Mouse (Mus musculus): ENCODE data around the gene Pex3. TPM values are rescaled to one million over a fixed set of nuclear protein-coding genes. Genes with fewer than 3 reads are reported as not detected.
A peak's percentile ranks its signal among the peaks of the same experiment; 100 is the strongest.
"Not testable (repeated sequence)": the region's sequence is repeated elsewhere in the genome, so short reads cannot be mapped to it uniquely, and the experiment has no call there.

The Pex3 gene
- total RNA-seq, 2 experiments from 2014 or later = 23.8 to 26.2 TPM

DNA sequence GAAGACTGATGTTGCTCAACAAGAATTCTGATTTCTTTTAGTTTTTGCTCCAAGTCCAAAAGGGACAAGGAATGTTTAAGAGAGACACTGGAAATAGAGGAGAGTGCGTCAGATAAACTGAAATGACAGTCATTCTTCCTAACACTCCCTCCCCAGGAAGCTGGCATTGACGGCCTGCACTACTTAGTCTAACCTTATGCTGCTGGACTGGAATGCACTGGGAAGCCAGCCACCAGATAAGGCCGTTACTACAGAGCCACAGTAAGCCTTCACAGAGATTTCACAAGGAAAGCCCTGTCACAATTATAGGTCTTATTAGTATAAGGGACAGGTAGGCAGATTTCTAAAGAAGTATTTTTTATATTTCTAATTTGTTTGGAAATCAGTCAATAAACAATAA, 18.2 kb downstream of the Pex3 start:
- no peak for DNase-seq

DNA sequence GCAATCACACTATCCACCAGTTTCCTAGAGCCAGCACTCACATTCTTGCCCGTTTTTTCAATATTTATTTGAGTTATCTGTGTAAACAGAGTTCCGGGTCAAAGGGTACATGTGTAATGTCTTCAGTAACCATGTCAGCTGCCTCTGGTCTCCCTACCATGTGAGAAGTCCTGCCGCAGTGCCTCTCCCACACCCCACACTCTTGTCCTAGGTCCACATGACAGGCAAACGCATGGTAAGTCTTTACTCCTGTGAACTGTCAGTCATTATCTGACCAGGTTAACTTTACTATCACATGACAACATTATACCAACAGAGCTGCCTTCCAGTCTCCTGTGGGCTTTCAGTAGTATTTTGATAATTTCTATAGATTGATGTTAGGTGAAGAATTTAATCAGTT, 24.8 kb downstream of the Pex3 start:
- DNase-seq = no peak

DNA sequence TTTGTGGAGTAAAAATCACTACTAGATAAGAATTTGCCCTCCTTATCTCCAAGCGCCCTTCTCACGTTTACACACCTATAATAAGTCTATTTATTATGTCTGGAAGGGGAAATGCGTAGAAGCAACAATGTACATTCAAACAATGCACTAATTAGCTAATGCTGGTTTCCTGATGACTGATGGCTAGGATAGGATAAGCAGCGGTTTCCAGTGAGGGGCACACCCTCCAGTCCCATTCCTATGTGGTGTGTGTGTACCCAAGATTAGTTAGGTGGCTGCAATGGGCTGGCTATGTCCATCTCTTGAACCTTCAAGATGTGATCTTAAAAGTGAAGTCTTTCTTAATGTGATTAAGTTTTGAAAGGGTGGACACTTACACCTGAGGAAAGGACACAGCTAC, 31.1 kb downstream of the Pex3 start:
- no peak for DNase-seq

DNA sequence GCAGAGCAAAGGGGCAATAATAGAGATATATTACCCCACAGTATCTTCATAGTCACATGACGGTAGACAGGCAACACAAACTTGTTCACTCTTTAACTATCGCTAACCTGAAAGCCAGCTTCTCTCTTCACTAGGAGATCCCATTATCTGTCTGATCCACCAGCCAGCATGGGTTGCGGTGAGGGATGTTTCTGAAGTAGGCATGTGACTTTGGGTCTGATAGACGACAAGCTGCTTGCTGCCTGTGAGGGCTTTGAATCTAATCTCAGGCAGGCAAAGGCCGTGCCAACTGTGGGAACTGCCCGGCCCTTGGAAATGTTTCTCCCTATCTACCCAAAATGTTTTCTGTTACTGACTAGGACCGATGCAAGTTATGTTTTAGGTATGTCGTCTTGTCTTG, 50.6 kb downstream of the Pex3 start:
- no peak for DNase-seq

DNA sequence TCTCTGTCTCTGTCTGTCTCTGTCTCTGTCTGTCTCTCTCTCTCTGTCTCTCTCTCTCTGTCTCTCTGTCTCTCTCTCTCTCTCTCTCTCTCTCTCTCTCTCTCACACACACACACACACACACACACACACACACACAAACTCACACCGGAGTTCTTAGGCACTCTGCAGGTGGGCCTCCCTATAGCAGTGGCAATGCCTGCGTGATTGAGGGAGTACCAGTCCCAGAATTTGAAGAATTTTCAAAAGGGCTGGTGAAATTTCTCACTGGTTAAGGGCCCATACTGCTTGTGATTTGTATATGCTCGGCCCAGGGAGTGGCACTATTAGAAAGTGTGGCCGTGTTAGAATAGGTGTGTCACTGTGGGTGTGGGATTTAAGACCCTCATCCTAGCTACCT, 51.4 kb downstream of the Pex3 start:
- not testable (repeated sequence) for DNase-seq

DNA sequence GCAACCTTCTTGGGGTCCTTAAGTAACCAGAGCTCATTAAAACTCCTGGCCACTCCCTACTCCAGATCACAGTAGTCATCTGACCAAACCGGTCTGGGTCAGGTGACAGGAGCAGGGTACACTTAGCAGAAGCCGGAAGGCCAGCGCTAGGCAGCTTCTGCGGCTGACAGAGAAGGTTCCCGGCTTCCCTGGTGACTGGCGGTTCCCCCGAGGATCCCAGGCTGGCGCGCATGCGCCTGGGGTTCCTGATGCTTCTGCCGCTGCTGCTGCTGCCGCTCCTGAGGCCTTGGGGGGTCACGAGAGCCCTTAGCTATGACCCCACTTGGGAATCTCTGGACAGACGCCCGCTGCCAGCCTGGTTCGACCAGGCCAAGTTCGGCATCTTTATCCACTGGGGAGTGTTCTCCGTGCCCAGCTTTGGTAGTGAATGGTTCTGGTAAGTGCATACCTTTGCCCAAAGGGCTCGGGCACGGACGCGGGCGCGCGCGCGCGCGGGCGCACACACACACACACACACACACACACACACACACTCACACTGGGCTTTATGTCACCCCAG, 51.9 kb downstream of the Pex3 start:
- DNase-seq = peak; percentile 87

DNA sequence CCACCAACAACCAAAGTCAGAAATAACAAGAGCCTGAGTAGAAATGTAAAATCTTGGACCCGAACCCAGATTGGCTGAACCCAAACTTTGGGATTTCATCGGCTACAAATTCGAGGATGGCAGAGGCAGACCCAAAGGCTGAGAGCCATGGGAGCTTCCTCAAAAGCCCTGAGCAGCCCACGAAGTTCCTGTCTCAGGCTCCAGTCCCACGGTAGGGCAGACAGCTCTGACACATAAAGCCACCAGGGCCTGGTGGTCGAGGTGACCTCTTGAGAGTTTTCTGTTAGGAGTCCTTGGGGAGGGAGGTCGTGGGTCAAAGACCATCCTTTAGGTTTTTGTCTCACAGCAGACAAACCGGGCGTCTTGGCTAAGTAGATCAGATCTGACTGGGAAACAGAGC, 52.5 kb downstream of the Pex3 start:
- DNase-seq = no peak

DNA sequence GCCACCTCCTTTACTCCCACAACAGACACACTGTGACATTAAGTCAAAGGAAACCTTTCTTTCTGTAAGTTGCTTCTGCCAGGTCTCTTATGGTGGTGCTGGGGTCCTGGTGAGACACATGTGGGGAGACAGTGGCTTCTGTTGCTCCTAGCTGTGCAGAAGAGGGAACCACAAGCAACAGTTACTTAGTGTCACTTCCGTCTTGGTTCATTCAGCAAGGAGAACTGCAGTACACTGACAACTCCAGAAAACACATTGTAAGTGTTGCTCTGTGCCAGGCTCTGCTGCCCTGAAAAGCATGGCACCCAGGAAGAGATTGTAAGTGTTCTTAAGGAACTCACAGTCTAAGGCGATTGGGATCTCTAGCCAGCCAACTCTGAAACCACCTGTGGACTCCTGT, 53.6 kb downstream of the Pex3 start, which contains the start of gene Fuca2:
Gene Fuca2, plus strand, starts transcription at position 210 of the 400 bp plus-strand sequence.
- no peak for DNase-seq

DNA sequence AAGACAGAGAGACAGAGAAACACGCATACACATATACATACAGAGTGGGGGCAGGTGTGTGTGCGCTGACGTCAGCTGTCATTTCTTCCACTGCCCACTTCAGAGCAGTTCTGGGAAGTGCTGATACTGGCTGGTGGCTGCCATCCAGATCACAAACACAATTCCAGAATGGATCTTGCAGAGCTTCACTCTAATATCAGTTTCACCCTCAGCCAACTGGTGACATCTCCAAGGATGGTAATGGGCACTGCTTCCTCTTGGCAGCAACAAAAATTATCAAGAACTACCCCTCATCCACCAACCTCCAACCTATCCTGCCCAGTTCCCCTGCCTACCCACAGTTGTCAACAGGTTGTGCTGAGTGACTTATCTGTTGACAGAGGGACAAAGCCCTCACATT, 56.6 kb downstream of the Pex3 start:
- DNase-seq = no peak

DNA sequence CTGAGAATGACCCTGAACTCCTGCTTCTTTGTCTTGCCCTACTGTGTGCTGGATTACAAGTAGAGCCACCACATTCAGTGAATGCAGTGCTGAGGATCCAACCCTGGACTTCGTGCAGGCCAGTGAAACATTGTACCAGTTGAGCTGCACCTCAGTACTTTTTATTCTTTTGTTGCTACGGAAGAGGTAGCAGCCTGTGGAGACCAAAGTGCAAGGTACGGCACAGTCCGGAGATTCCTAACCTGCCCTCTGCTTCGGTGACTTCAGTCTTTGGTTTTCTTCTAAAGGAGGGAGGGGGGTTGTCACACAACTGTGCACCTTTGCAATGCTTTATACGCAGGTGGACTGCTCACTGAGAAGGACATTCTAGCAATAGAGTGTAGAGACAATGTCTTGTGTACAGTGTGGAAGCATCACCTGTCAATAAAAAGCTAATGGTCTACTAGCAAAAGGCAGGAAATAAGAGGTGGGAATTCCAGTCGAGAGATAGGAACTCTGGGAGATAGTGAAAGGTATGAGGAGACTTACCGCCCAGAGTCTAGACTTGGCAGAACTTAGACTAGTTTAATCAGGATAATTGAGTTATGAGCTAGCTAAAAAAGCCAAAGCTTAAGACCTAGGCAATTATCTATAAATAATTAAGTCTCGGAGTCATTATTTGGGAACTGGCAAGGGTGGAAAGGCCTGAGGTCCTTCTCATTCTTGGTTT, 58.8 kb downstream of the Pex3 start:
- DNase-seq = no peak

DNA sequence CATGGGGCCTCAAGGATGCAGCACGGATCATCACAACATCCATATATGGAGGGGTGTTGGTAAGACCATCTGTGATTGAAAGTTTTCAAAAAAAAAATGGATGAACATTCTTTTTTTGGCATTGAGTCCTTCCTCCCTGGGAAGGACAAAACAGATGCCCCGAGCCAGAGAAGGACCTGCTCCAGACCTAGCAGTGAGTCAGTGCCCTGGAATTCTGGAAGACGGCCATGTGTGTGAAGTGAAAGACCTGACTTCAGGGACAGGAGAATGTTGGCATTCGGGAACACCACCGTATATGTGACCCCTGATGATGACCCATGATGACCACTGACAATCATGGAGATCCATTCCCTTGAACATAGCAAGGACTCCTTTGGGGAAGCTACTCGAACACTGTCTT, 63.3 kb downstream of the Pex3 start:
- DNase-seq = no peak

DNA sequence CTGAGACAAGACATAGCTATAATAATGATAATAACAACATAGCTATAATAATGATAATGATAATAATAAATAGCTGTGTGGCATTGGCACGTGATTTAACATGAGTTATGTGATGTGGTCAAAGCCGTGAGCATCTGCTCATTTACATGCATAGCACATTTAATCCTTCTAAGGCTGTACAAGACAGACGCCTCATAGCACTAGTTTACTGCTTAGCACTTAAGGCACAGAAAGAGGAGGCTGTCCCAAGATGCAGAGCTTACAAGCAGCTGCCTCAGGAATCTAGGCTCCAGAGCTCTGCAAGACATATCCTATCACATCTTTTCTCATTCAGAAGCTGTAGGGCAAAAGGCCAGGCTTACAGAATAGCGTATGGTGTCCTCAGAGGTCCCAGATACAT, 67.0 kb downstream of the Pex3 start:
- no peak for DNase-seq

DNA sequence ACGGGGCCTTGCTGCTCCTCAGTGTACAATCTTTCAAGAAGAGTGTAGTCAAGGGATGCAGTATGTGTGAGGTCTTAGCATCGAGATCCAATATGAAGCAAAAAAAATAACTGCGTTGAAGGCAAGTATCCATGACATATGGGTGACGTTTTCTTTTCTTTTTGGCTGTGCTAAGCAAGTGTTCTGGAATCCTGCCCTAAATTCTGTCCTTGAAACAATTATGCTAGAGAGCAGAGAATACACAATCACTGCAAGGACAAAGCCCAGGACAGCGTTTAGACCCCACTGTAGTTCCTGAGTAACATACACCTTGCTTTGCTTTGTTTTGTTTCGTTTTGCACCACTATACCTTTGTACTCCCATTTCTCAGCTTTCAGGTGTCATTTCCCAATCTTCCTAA, 73.6 kb downstream of the Pex3 start:
- no peak for DNase-seq

DNA sequence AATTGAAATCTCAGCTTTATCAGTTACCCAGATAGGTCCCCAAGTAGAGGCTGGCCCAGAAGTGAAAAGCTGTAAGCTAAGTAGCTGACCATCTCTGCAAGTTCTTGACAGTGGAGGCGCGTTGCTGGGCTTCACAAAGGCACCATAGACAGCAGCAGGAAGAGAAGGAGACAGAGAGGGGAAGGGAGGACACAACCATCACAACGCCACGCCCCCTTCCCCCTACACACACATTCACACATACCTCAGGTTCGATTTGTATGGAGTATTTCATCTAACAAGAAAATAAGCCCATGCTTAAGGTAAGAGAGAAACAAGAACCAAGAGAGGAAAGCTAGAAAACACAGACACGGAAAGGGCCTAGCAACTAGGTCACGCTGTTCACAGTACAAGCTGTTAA, 77.8 kb downstream of the Pex3 start:
- no peak for DNase-seq

DNA sequence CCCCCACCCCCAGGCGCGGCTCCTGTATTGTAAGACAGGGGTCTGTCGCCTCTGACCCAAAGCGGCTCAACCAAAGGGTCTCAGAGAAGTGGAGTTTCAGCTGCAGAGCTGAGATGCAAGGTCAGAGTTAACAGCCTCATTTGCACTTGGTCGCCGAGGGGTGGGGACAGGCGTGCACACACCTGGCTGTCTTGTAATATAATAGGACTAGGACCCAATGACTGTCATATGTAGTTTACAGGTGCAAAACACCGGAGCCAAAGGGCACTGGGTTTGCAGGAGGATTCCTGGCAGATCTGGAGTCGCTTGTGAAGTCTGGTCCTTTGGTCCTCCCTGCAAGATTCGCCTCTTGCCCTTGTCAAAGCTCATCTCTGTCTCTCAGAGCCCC, 78.4 kb downstream of the Pex3 start:
- no peak for DNase-seq

Other genes with a start within 250 kb of the Pex3 start
- 10 to 100 TPM; 23.3 to 24.5 TPM for gene Phactr2, start 78.7 kb downstream of the Pex3 start, total RNA-seq (2021)
- 10 to 100 TPM; 41.8 to 45.7 TPM for gene Fuca2, start 53.6 kb downstream of the Pex3 start, total RNA-seq (2021)
- gene Adat2, start 248 bp downstream of the Pex3 start, total RNA-seq (2021) = 10 to 100 TPM in 1 of 2 experiments, 1 to 10 TPM in 1; 8.3 to 11.3 TPM

Measured in layer of hippocampus, postnatal 36 days (tissue).